Mouse (Mus musculus) cerebellum, adult 2 months (tissue): ENCODE data around the gene Zeb2. TPM values are rescaled to one million over a fixed set of nuclear protein-coding genes. Genes with fewer than 3 reads are reported as not detected.

ENCODE experiments used
- DNase-seq, 2 experiments: peaks; one replicate each; pipeline ENCODE4 v3.0.0; 2021
- H3K27ac ChIP-seq: fragments of 200-500 bp; 2 replicates; pipeline ENCODE4 v1.5.1; 2012; ENCODE audit warnings: low read length, control low read depth, inconsistent platforms; ENCODE audit not compliant: insufficient read depth
- H3K27me3 ChIP-seq: fragments of 200-500 bp; 2 replicates; pipeline ENCODE4 v1.6.1; 2012; ENCODE audit warnings: inconsistent platforms, mild to moderate bottlenecking, low read length, moderate library complexity; ENCODE audit not compliant: control insufficient read depth, insufficient read depth
- H3K4me1 ChIP-seq: fragments of 200-500 bp; 2 replicates; pipeline ENCODE4 v1.6.1; 2011; ENCODE audit warnings: low read length; ENCODE audit not compliant: control insufficient read depth, insufficient read depth
- H3K4me3 ChIP-seq: fragments of 200-500 bp; replicated peaks from 2 replicates; pipeline ENCODE3; 2011; ENCODE audit warnings: mild to moderate bottlenecking, low read depth, low read length, control low read depth; ENCODE audit not compliant: insufficient read depth
- CTCF ChIP-seq: fragments of 200-500 bp; IDR thresholded peaks from 2 replicates; pipeline ENCODE4 v1.5.1; 2011; ENCODE audit warnings: low read depth, mild to moderate bottlenecking, control low read depth, low read length, moderate library complexity, borderline replicate concordance; ENCODE audit not compliant: insufficient read depth
- POLR2A ChIP-seq: fragments of 200-500 bp; IDR thresholded peaks from 2 replicates; pipeline ENCODE4 v1.6.1; 2011; ENCODE audit warnings: low read length, control low read depth, borderline replicate concordance; ENCODE audit not compliant: insufficient read depth
- WGBS: fragments of 180-500 bp; shearing (Covaris S2); methylation state at CpG from one replicate; pipeline ENCODE4 v1.1.7; 2018; 5-methylcytosine and 5-hydroxymethylcytosine counted together
- polyA plus RNA-seq: library from polyadenylated mRNA; depleted of rRNA; stranded (reverse); fragments of >200 nt; gene quantifications from 2 replicates; pipeline ENCODE4 v1.2.3, GENCODE M21; 2012

Gene Zeb2
- polyA plus RNA-seq, 1 experiment = 40.5 TPM

DNA sequence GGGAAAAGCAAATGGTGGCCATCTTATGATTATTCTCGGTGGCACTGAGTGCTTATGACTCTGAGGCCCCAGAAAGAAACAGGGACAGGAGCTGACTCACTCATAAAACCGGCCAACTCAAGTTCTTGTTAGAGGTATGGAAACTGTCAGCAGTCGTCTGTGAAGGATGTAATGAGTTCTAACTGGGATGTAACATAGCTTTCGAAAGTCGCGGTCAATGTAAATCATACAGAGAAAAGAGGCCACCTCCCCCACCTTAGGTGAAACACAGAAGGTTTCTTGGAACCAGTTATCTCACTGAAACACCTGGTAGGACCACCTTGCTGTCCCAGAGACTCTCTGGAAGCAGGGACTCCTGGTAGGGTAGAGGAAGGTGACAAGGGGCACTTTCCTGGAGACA is 61.3 kb downstream of the Zeb2 start:
- TF ChIP-seq POLR2A = no peak
- TF ChIP-seq CTCF = no peak
- WGBS = 84% methylated on average over 6 of the region's 6 CpGs
- Histone ChIP-seq H3K4me3 (no peak overlapping the region), H3K27ac (no peak overlapping the region), H3K4me1 (no peaks in the 10 kb centered on the region), H3K27me3 (no peaks in the 10 kb centered on the region)
- no peak for DNase-seq

DNA sequence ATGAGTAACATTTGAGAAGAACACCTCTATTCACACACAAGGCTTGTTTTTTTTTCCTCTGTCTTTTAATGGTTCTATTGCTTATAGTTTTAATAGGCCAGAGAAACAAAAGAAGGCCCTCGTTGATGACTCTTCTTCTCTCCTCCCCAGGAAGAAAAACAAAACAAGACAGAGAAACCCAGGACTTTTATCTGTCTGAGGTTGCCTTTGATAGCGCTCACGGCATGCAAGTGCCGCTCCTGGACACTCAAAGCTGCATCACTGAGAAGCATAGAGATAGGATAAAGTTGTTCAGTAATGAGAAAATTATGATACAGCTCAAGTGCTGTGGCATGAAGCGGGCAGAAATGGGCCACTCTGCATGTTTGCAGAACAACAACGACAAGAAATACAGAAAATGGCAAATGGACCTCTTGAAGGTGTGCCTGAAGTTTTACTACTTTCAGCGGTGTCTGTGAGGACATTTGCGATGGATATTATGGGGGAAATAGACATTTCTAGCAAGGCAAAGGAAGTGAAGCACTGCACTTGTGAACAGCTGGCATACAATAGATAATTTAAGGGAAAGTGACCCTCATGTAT is 62.1 kb downstream of the Zeb2 start:
- no peaks in the 10 kb centered on the region for H3K27me3 ChIP-seq
- WGBS = 77% methylated on average over 8 of the region's 8 CpGs
- H3K27ac ChIP-seq = no peak overlapping the region
- no peak for DNase-seq
- no peak for TF ChIP-seq CTCF
- TF ChIP-seq POLR2A = no peak
- no peak overlapping the region for H3K4me3 ChIP-seq
- no peaks in the 10 kb centered on the region for H3K4me1 ChIP-seq

DNA sequence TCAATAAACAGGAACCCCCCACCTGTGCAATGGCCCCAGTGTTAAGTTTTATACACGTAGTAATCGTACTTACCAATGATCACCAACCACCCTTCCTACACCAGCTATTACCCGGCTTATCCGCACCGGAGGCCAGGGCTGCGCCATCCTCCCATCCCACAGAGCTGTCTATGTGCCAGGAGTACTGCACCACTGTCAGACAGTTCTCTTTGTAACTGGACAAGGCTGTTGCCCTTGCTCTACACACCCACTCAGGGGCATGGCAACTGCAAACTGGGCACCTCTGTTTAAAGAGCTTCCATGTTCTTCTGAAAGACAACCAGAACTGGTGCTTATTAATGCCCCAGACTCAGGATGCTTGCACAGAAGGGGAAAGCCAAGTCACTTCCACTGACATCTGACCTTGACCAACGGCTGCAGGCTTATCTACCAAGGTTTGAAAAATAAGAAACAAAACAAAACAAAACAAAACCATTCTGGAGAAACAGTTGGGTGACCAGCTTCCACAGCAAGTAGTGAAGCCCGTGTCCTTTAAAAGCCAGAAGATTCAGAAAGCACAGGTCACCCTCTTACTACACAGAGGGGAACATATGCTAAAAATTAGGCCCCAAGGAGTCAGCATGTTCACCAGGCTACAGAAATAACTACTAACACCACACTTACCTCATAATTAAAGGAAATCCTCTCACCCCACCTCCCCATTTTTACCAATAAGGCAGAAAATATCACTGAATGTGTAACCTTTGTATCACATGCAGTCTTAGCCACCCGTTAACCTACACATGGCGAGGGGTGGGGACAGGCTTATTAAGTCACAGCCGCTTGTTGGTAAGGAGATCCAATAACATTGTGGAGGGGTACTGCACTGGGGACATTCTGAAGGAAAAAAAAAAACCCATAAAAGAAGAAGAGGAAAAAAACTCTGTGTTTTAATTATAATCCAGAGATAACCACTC is 62.8 kb downstream of the Zeb2 start:
- Histone ChIP-seq H3K27ac (0 out of 2 replicates have a peak overlapping the region, but pooled peaks have one; percentile 13), H3K4me3 (no peak overlapping the region), H3K4me1 (no peaks in the 10 kb centered on the region), H3K27me3 (no peaks in the 10 kb centered on the region)
- no peak for DNase-seq
- TF ChIP-seq CTCF (no peak), POLR2A (no peak)
- 81% methylated on average over 11 of the region's 11 CpGs for WGBS

DNA sequence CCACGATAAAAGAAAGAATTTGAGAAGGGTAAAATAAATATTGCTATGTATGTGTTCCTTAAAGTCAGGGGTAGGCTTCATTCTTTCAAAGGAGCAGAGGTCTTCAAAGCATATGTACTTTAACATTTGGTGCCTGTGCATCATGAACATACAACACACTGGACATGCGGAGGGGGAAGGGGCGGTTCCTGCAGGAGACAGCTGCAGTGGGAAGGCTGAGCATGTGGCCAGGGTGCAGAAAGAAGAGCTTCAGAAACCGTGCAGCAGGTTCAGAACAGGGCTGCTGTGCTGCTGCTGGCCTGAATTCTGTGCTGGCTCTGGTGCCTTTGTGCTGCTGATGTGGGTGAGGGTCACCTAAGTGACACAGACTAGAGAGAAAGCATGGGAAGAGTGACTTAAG is 64.6 kb downstream of the Zeb2 start:
- WGBS = 52% methylated on average over 4 of the region's 4 CpGs
- no peak for TF ChIP-seq CTCF

DNA sequence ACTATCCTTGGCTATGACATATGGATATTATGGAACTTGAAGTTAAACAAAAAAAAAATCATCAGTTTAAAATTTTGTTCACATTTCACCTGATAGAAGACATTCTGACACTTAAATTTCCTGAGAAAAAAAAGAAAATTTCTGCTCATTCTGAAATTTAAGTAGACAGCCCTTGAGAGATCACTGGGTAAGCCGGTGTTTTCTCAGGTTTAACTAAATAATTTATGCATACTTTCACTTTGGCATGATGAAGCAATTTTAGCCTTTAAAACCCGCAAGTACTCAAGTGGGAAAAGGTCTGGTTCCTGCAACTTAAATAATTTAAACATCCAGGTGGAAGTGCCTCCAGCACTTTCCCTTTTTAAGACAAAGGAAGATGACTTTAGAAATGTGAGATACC is 65.9 kb downstream of the Zeb2 start:
- H3K27me3 ChIP-seq = no peaks in the 10 kb centered on the region
- DNase-seq = no peak
- no peak overlapping the region for H3K4me3 ChIP-seq
- TF ChIP-seq CTCF (no peak), POLR2A (no peak)
- no peaks in the 10 kb centered on the region for H3K4me1 ChIP-seq
- H3K27ac ChIP-seq = no peak overlapping the region
- WGBS = 83% methylated on average over 2 of the region's 2 CpGs

More for the DNA sequence above, 64.6 kb downstream of the Zeb2 start:
- no peak overlapping the region for H3K4me3 ChIP-seq
- H3K4me1 ChIP-seq = no peaks in the 10 kb centered on the region
- H3K27ac ChIP-seq = no peak overlapping the region
- no peaks in the 10 kb centered on the region for H3K27me3 ChIP-seq
- DNase-seq = no peak

DNA sequence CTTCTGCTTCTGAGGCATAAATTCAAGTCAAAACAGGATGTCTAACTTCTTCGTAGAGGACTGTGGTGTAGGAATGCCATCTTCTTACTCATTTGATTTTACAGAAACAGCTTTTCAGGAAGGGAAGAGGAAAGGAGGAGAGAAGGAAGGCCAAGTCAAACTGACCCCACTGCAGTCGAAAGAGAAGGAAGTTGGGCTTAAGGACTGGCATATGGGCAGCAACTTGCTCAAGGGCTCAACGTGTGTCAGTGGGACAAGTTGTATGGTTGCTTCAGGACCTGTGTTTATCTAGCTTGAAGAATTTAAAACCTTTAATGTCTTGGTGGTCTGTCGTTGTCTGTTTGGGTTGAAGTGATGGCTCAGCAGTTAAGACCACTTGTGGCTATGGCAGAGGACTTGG is 67.3 kb downstream of the Zeb2 start:
- Histone ChIP-seq H3K4me3 (no peak overlapping the region), H3K4me1 (no peaks in the 10 kb centered on the region), H3K27ac (no peak overlapping the region), H3K27me3 (no peaks in the 10 kb centered on the region)
- 93% methylated on average over 4 of the region's 4 CpGs for WGBS
- DNase-seq = no peak
- TF ChIP-seq CTCF = no peak
- TF ChIP-seq POLR2A = no peak

DNA sequence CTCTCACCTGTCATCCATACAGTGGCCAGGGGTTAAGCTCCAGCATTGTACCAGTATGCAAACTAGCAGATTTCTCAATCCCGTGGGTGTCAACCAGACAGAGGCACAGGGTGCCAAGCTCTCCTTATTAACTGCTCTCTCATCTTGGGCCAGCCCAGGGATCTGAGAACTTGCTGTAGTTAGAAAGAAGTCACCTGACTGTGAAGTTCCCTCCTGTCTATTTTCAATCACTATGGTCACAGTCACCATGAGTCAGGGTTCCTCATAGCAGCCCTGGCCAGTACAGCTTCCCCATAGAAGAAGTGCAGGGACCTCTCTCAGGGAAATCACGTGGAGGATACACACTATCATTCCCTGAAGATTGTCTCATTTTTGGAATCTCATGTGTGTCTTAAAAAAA is 67.9 kb downstream of the Zeb2 start:
- Histone ChIP-seq H3K27me3 (no peaks in the 10 kb centered on the region), H3K4me1 (no peaks in the 10 kb centered on the region), H3K27ac (no peak overlapping the region), H3K4me3 (no peak overlapping the region)
- no peak for TF ChIP-seq POLR2A
- TF ChIP-seq CTCF = no peak
- 43% methylated on average over 2 of the region's 2 CpGs for WGBS
- no peak for DNase-seq

DNA sequence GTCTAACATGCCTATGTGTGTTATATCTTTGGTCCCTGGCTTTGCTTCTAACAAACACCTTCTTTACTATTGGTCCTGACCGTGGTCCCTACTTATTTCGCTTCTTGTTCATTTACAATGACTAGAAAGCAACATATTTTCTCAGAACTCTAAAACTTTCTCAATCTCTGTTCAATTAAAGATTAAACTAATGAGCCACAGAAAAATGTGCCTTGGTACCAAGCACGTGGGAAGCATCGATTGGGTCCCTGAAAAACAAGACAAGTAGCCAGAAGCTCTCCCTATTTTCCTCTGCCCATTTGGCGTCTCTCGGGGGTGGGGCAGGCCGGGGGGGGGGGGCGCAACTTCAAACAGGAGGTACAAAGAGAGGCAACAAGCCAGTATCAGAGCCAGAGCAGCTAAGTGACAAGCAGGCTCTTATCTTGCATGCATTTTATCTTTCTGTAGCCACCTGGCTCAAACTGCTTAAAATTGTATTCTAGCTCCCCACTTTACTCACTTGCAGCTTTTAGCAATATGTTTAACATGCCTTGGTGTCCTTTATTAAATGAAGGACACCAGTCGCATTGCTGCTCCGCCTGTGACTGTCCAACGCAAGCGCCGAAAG is 76.4 kb downstream of the Zeb2 start:
- DNase-seq = no peak
- H3K27ac ChIP-seq = no peak overlapping the region
- WGBS = 75% methylated on average over 13 of the region's 13 CpGs
- no peaks in the 10 kb centered on the region for H3K27me3 ChIP-seq
- TF ChIP-seq CTCF = no peak
- H3K4me1 ChIP-seq = no peaks in the 10 kb centered on the region
- H3K4me3 ChIP-seq = no peak overlapping the region
